Mouse (Mus musculus) common myeloid progenitor, adult 5-6 weeks (primary cell): ENCODE results near the gene Zfand3. TPM values are rescaled to one million over a fixed set of nuclear protein-coding genes. Genes with fewer than 3 reads are reported as not detected.
A peak's percentile ranks its signal among the peaks of the same experiment; 100 is the strongest.

Experiments used
- ATAC-seq: replicated peaks from 2 replicates; pipeline ENCODE4 v1.8.0; 2016; ENCODE audit warnings: low read depth, mild to moderate bottlenecking, moderate TSS enrichment, inconsistent platforms; ENCODE audit not compliant: poor library complexity, severe bottlenecking
- total RNA-seq: library from RNA; stranded (forward); fragments of 200-1000, 187-1606 nt; gene quantifications from 2 replicates; pipeline ENCODE4 v1.2.3, GENCODE M21; 2017

Gene Zfand3
- total RNA-seq, 1 experiment from 2014 or later = 10.0 TPM

DNA sequence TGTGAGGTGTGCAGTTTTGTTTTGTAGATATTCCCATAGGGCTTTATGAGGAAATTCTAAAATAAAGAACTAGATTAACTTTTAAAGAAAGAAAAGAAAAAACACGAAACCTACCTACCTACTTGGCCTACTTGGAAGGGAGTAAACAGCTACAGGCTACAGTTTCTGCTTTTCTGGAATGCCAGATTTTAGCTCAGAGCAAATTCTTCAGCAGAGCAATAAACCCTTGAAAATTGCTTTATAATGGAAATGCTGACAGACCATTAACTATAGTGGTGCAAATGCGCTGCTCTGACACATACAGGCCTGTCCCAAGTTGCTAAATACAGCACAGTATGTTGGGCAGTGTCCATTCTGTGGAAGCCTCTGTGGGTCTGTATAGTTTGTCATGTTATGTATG, 40.6 kb downstream of the Zfand3 start:
- no peak for ATAC-seq

DNA sequence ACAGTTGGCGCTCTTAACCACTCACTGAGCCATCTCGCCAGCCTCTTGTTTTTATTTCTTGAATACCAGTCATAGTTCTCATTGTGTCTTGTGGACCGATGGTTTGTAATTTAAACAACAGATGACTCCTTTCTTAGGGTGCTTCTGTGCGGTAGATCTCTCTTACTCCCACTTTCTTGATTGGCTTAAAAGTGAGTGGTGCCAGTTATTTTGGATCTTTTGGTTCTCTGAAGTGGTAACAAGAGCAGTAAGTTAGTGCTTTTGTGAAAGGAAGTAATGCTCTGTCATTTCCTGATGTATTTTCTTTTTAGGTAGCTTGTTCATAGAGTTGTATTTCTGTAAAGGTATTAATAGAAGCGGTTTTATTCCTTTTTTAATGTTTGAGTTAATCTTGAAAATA, 42.1 kb downstream of the Zfand3 start:
- ATAC-seq = no peak

DNA sequence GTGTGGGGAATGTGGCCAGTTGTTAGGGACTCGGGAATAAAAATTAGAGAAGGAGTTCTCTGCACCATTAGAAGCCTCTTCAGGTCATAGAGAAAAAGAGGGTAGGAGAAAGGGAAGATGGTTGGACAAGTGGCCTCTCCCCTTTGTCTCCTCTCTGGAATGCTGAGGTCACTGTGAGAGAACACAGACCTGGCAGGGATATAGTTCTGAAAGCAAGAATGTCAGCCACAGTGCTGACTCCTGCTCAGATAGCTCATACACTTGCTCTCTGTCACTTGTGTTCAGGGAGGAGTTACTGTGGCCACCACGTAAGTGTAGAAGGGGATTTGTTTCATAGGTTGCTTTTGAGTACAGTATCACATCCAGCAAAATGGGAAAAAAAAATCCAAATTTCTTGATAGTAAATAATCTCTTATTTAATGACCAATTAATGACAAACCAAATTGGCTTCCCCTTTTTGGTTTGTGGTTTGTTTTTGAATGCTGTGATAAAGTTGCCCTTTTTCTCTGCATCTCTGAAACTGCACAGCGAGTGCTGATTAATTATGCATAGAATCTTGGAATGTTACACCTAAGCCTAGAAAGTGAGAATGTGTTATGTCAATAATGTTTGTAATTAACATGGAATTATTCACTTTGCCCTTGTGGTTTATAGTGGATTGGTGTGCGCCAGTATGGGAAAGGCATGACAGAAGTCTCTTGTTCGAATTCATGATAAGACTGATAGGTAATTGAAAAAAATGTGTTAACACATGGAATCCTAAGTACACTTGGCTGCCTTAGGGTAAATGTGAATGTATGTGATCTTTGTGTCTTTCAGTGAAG, 47.2 kb downstream of the Zfand3 start:
- no peak; the same call in 1 of the 2 replicates for ATAC-seq

DNA sequence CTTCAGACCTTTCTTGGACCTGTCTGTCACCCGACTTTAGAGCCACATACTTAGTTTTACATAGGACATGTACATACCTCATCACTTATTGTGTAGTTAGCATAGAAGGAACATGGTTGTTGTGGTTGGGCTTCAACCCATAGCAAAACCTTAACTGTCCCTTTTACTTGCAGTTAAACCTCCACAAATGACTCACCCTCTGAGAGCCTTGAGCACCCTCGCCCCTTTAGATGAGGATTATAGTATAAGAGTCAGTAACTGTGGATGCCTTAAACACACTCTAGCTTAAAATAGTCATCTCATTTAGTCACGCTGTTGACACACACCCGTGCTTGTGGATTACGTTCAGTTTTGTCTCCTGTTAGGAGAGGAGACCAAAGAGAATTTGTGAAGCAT, 47.8 kb downstream of the Zfand3 start:
- no peak for ATAC-seq

DNA sequence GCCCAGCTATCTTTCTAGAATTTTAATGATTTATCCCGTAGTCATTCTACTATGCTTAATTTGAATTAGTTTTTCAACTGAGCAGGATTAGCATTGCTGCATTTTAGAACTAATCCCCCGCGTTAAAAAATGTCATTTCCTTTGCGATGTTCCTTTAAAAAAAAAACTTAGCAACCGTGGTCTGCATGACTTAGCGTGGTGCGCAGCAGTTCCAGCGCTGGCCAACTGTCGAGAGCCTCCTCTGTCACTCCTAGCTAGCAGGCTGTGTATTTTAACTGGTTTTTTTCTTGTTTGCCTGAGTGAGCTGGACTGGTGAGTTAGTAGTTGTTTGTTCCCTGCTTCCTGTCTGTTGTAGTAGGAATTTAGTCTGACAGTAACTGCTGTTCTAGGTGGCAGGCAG, 48.9 kb downstream of the Zfand3 start:
- ATAC-seq = peak; percentile 76

DNA sequence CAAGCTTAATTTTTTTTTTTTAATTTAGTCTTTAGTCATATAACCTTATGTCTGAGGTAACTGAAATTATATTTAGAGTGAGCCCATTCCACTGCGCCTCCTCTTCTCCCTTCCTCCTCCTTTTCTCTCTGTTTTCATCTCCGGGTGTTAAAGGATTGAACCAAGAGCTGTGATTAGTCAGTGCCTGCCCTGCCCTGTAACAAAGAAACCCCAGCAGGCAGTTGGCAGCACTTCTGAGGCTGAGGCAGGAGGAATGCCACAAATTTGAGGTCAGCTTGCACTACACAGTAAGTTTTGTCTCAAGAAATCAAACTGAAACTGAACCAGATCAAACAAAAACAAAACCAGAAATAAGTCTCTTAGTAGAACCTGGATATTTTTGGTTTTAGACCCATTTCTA, 49.3 kb downstream of the Zfand3 start:
- ATAC-seq = no peak

DNA sequence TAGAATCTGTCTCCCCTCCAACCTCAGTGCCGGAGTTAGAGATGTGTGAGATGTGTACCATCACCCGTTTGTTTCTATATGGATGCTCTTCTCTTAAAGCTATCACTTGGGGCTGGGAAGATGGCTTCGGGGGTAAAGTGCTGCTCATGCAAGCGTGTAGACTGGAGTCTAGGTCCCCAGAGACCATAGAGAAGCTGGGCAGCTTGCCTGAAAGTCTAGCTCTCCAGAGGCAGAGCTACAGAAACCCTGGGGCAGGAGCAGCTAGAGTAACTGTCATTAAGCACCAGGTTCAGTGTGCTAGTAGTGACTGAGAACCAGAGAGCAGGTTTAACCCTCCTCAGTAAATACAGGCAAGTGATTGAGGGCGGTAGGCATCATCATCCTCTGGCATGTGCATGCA, 51.7 kb downstream of the Zfand3 start:
- no peak for ATAC-seq

DNA sequence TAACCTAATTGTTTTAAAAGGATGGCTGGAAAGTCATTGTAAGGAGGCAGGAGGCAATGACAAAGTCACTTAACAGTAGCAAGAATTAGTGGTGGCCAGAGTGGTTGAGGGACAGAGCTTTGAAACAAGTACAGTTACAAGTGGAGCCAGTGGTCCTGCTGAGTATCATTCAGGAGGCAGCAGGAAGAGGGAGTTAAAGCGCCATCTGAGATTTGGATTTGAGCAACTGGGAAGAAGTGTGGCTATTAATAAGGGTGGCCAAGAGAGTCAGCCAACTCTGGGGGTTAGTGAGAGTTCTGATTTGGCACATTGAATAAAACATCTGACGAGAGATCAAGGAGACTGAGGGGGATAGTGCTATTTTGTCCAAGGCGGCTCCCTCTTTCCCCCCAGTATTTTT, 54.1 kb downstream of the Zfand3 start:
- no peak for ATAC-seq

DNA sequence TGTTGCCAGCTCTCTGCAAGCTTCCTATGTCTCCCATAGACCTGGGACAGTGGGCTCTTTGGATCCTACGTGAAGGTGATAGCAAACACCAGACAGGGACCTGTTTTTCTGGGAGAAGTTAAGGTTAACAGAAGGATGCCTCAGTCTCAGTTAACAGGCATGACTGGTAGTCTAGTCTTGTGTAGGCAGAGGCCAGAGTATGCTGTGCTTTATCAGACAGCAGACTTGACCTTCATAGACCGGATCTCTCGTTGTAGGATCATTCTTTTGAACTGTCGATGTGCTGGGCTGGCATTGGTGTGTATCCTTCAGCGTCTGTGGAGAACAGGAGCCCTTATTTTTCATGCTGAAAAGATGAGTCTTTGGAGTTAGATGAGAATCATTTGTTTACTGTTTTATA, 54.5 kb downstream of the Zfand3 start:
- no peak for ATAC-seq

DNA sequence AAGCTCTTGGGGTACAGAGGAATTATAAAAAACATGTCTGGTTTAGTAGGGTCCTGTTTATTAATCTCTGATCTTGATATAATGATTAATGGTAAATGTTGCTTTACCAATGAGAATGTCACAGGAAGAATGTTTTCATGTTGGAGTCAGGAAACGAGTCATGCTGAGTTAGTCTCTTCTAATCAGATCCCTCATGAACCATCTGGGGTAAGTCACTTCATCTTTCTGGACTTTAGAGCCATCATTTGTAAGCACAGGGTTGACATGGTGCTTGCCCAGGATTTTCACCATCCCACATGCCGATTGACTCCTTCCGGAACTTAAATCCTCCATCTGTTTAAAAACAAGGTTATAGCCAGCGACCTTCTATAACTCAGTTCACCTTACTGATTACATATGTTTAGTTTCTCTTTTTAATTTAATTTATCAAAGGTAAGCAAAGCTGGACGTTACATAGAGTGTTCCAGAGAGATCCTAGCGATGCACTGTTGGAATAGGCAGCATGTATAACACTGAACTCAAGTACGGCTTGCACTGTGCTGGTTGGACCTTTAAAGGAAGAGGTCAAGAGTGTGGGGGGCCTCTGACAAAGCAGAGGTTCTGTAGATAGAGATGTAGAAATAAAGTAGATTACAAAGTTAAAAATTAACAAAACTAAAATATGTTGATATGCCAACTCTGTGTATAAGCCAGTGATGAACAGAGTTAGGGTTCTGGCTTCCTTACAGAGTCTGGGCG, 56.7 kb downstream of the Zfand3 start:
- ATAC-seq = no peak

DNA sequence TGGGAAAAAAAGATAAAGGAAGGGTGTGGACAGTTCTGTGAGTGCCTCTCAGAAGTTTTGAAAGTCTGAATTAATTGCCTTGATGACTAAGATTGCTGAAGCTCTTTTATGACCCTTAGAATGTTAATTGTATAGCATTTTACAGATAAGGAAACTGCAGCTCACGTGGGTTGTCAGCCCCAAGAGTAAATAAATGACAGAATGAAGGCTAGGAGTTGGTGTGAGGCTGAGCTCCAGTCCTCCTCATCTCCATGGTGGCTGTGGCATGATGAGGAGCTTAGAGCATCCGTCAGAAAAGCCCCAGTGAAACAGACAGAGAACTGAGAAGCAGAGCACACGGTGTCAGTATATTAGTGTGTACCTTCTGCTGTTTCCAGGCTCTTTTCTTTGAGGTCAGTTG, 59.3 kb downstream of the Zfand3 start:
- ATAC-seq = no peak

DNA sequence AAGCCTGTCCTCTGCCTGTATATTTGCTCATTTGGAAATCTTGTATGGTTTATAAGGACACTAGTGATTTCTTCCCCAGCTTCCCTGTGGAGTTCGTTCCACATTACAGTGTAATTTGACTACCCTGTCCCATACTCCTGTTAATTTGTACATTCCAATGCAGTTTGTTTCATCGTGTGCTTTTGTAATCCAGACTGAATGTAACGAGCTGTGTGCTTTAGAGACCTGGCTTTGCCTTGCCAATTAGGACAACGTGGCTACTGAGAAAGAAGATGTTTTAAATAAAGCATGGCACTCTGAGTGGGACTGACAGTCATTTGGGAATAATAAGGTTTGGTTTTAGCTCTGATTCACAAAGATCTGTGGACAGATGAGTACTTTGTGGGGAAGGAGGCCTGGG, 60.2 kb downstream of the Zfand3 start:
- no peak for ATAC-seq

DNA sequence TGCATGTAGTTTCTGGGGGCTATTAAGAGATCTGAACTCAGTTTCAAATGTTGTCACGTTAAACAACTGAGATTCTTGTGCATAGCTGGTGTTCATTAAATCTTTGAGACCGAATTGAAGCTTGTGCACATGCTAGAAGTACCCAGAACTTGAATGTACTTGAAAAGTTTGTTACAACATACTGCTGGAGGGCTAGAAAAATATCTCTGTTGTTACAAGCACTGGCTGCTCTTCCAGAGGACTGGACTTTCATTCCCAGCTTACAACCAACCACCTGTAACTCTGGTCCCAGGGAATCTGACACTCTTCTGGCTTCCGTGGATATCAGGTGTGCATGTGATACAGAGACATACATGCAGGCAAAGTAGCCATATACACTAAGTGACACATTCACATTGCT, 65.2 kb downstream of the Zfand3 start:
- ATAC-seq = no peak

DNA sequence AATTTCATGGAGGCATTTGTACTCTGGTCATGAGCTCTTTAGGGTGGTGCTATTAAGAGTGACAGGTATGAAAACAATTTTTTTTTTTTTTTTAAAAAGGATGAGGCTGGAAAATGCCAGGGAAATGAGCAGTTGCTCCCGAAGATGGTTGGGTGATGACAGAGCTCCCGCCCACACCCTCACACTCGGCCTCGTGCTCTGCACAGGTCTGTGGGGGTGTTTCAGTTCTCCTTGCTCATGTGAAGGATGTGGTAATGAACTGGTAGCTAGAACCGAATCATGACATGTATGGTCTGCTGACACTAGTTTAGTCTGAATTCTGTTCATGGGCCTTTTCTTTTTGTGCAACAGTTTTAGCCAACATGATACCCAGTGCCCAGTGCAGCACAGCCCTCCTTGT, 66.1 kb downstream of the Zfand3 start:
- no peak for ATAC-seq

DNA sequence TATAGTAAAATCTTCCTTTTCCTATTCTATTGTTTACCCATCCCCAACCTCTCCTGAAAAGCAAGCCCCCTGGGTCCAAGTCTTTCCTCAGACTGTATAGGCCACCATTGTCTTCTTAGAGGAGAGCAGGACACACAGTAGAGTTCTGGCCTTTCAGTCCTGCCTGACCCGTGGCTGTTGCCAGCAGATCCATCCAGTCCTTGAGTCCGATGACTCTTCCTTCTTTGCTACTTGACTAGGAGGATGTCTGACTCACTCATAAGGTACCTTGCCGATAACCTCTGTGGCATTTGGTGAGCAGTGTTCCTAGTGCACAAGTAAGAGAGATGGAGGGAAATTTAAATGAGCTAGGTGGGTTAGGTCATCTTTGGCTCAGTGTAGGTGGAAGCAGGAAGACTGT, 68.1 kb downstream of the Zfand3 start:
- ATAC-seq = no peak

DNA sequence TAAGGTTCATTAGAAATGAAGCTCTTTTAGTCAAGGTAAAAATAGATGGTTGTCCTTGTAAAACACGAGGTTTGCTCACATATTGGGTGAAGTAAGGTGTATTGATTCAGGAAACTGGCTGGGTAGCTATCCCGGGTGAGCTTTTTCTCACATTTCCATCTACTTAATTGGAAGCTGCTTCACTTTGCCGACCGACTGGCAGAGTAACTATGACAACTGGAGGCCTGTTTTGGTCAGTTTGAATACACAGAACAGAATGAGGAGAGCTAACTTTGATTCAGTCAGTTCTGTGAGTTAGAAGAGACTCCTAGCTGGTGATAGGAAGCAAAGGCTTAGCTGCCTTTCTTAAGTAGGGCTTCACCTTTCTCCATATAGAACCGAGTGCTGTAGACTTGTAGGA, 71.4 kb downstream of the Zfand3 start:
- ATAC-seq = no peak

DNA sequence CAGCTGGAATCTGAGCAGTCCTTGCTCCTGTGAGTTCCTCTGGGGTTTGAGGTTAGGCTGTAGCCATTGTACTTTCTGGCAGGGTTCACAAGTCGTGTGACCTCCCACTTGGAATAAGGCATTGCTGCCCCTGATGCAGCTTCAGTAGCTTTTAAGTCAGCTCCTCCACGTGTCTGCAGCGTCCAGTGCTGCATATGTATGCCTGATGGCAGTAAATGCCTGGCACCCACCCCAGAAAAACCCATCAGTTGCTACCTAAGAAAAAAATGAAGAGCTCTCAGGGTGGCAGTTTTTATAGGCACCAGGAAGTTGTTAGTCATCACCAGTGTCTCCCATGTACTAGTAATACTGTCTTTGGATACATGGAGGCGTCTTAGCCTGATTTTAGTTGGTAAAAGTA, 79.5 kb downstream of the Zfand3 start:
- ATAC-seq = no peak

DNA sequence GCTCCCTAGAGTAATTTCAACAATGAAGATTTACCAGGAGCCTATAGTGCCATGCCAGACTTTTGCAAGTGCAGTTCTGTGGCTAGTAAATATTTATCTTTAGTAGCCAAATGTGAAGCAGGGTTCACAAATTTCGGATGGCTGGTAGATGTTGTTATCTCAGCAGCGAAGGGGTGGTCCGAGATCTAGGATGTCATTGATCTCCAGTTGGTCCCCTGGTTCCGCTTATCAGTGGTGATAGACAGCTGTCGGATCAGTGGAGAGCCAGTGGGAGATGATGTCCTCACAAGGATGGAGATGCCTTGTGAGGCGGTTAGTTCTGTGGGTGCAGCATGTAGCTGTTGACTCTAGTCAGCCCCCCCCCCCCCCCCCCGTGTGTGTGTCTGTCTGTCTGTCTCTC, 82.2 kb downstream of the Zfand3 start:
- ATAC-seq = no peak

DNA sequence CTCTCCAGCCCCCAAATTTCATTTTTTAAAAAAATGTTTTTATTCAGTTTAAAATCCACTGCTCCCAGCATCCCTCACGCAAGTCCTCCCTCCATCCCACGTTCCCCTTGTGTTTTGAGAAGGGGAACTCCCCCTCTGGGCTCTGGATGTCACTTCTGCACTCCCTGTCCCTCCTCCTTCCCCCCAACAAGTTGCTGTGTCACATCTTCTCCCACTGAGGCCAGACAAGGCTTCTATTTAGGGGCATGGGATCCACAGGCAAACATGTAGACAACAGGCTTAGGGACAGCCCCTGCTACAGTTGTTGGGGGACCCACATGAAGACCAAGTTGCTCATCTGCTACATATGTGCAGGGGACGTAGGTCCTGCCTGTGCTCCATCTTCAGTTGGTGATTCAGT, 83.9 kb downstream of the Zfand3 start:
- ATAC-seq = no peak

DNA sequence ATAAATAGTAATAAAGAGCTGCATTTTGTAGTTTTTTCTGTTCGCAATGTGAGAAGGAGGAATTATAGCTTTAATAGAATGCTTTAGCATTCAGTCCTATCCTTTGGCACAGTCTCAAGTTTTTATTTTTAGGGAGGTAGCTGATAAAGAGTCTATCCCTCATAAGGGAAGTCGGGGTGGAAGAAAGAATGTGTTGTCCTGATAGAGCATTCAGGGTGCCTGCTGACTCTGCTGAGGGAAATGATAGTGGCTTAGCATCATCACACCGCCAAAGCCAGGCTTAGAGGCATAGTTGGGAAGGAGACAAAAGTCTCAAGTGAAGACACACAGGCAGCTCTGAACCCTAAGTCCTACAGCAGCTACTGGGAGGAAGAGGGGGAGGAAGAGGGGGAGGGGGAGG, 85.9 kb downstream of the Zfand3 start:
- peak; percentile 80 for ATAC-seq

DNA sequence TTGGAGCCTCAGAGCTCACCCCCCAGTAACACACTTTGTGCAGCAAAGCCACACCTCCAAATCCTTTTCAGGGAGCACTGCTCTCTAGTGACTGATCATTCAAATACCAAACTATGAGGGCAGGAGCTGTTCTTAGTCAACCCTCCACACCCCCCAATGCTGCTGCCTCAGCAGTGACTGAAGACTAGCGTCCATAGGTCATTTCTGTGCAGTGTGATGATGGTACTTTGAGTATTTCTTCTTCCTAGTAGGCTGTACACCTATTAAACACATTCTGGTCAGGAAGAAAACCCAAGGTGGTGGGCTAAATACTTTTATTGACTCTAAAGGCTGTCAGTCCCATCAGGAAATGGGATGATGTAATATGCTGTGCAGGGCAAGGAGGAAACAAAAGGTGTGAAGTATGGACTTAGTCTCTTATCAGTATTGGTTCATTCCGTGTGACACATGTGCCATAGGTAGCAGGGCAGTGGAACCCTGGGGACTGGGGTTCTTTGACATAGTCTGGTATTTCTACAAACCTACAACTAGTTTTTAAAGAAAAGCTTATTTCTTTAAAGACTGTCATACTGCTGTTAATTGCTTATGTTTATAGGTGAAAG, 88.7 kb downstream of the Zfand3 start:
- no peak for ATAC-seq
